Mouse (Mus musculus) forebrain, embryonic 11.5 days (tissue): ENCODE results near the gene Hoxc12. TPM values are rescaled to one million over a fixed set of nuclear protein-coding genes. Genes with fewer than 3 reads are reported as not detected.

ENCODE experiments used
- ATAC-seq: fragments of 200-750 bp; cut with Nextera tagmentation; replicated peaks from 2 replicates; pipeline ENCODE4 v1.8.0; 2017; ENCODE audit warnings: moderate TSS enrichment; ENCODE audit not compliant: low FRiP score
- DNase-seq: peaks from one replicate; pipeline ENCODE4 v3.0.0-alpha.2; 2017; ENCODE audit warnings: low spot score
- H3K27ac ChIP-seq: fragments of 300-500 bp; sonication (generic); 2 replicates; pipeline ENCODE4 v1.5.1; 2014; ENCODE audit warnings: low read depth, low read length
- H3K27me3 ChIP-seq: fragments of 300-500 bp; sonication (generic); 2 replicates; pipeline ENCODE4 v1.6.1; 2014; ENCODE audit warnings: mild to moderate bottlenecking, low read length, mixed read lengths; ENCODE audit not compliant: control insufficient read depth, insufficient read depth
- H3K36me3 ChIP-seq: fragments of 300-500 bp; sonication (generic); 2 replicates; pipeline ENCODE4 v1.6.1; 2014; ENCODE audit warnings: mild to moderate bottlenecking, low read length, moderate library complexity, mixed read lengths; ENCODE audit not compliant: control insufficient read depth, insufficient read depth
- H3K4me1 ChIP-seq: fragments of 300-500 bp; sonication (generic); replicated peaks from 2 replicates; pipeline ENCODE4 v1.6.1; 2014; ENCODE audit warnings: low read length, mixed read lengths; ENCODE audit not compliant: control insufficient read depth, insufficient read depth
- H3K4me2 ChIP-seq: fragments of 300-500 bp; sonication (generic); 2 replicates; pipeline ENCODE4 v1.6.1; 2014; ENCODE audit warnings: low read depth, mild to moderate bottlenecking, low read length, moderate library complexity, mixed read lengths; ENCODE audit not compliant: severe bottlenecking
- H3K4me3 ChIP-seq: fragments of 300-500 bp; sonication (generic); 2 replicates; pipeline ENCODE4 v1.5.1; 2014; ENCODE audit warnings: low read depth, low read length
- H3K9ac ChIP-seq: fragments of 300-500 bp; sonication (generic); 2 replicates; pipeline ENCODE4 v1.6.1; 2014; ENCODE audit warnings: low read length
- H3K9me3 ChIP-seq: fragments of 300-500 bp; sonication (generic); 2 replicates; pipeline ENCODE4 v1.6.1; 2016; ENCODE audit warnings: low read length, mixed read lengths; ENCODE audit not compliant: control insufficient read depth
- WGBS: fragments of 180-500 bp; shearing (Covaris S2); extraction: QIAGEN DNeasy Blood & Tissue Kit; methylation state at CpG from one replicate; pipeline ENCODE4 v1.1.7; 2014; 5-methylcytosine and 5-hydroxymethylcytosine counted together
- polyA plus RNA-seq: library from polyadenylated mRNA; unstranded; fragments of >200 nt; fragmentation: Nextera tagmentation; extraction: Ambion mirVana; gene quantifications from 2 replicates; pipeline ENCODE4 v1.2.1, GENCODE M21; 2014

Gene Hoxc12
- polyA plus RNA-seq, result not detected in 2 replicates

DNA sequence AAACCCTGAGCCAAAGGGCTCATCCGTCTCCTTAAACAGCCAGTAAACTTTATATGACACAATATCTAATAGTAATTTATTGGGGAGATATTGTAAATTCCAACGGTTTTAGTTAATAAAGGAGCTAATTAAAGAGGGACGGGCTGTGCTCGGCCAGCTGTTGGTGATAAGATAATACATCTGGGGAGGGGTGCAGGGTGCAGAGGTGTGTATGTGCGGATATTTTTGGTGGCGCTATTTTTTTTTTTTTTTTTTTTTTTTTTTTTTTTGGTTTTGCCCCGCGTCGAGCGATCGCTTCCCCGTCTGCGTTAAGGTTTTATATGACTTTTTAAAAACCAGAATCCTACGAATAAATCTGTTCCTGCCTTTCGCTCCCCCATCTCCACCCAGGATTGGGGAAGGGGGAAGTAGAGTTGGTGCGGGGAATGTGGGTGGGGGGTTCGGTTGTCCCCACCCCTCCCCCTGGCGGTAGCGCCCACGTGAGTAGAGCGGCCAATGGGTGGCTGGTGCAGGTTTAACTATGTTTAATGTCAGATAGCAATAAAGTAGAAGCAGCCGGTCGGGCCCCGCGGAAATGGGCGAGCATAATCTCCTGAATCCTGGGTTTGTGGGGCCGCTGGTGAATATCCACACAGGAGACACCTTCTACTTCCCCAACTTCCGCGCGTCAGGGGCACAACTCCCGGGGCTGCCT lies at the start of gene Hoxc12:
Hoxc12 (plus strand) TSS at position 479 of the 694 bp plus-strand sequence.
- Histone ChIP-seq H3K4me2 (no peak within 1 kb of the TSS), H3K36me3 (no peaks in the 10 kb centered on the region), H3K9ac (no peak within 1 kb of the TSS), H3K4me1 (no peaks in the 10 kb centered on the region), H3K27ac (no peak within 1 kb of the TSS), H3K27me3 (peaks cover 99% of the 10 kb centered on the region), H3K9me3 (no peaks in the 10 kb centered on the region), H3K4me3 (no peak within 1 kb of the TSS)
- ATAC-seq (no peak), DNase-seq (no peak)
- 1% methylated on average over 31 of the region's 31 CpGs for WGBS

DNA sequence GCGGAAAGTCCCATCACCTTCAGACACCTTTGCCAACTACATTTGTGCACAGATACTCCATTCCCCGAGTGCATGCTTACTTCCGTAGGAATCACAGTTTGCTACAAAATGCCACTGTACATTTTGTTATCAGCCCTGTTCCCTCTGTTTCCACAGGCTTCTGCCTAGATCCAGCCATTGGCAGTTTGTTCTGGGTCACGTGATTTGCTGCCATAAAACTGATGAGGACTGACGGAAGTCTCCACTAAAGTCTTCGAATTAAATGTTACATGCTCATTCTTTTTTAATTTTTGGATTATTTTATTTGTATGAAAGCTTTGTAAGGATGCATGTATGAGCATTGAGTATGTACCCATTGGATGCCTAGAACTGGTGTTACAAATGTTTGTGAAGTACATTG lies 41.4 kb upstream of the Hoxc12 start:
- Histone ChIP-seq H3K36me3 (no peaks in the 10 kb centered on the region), H3K4me3 (no peak overlapping the region), H3K27me3 (peaks cover 2% of the 10 kb centered on the region; the same call in 1 of the 2 replicates), H3K9ac (no peak overlapping the region), H3K27ac (no peak overlapping the region), H3K4me1 (no peaks in the 10 kb centered on the region), H3K4me2 (no peak overlapping the region), H3K9me3 (no peaks in the 10 kb centered on the region)
- DNase-seq (no peak), ATAC-seq (no peak)
- 92% methylated on average over 6 of the region's 6 CpGs for WGBS

DNA sequence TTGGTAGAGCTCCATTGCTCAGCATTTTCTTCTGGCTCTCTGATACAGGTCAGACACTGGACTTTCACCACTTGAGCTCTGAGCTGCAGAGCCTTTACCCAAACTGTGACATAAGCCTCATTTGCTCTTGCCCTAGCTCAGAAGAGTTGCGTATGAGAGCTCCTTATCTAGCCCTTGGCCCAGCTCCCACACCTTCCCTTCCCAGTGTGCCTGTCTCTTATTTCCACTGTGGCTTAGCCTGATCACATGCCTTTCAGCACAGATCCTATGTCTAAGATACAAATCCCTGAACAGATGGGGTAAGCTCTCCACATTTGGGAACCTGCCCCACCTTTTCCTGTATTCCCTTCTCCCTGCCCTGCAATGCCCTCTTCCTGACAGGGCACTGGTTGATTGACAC lies 31.6 kb upstream of the Hoxc12 start:
- DNase-seq (no peak), ATAC-seq (no peak)
- Histone ChIP-seq H3K9ac (no peak overlapping the region), H3K27me3 (peaks cover 48% of the 10 kb centered on the region), H3K4me2 (no peak overlapping the region), H3K36me3 (no peaks in the 10 kb centered on the region), H3K9me3 (no peaks in the 10 kb centered on the region), H3K4me1 (no peaks in the 10 kb centered on the region), H3K27ac (no peak overlapping the region), H3K4me3 (no peak overlapping the region)
- WGBS, result 62% methylated on average over 1 of the region's 1 CpGs

DNA sequence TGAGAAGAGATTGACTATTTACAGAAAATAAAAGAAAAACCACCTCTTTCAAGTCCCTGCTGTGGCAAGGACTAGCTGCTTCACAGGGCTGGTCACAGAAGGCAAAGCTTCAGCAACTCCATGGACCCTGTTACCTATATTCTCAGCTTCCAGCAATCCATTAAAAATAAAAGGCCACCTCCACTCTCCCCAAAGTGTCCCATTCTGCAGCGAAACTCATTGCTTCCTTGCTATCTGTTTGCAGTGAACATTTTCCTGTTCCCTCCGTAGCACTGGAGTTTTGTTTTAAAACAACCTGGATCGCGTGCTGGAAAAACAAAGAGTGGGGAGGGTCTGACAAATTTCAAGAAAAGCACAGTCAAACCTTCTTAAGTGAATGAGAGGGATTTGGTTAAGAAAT lies 27.0 kb upstream of the Hoxc12 start:
- H3K9me3 ChIP-seq, result no peaks in the 10 kb centered on the region
- H3K9ac ChIP-seq, result no peak overlapping the region
- WGBS, result 0% methylated on average over 4 of the region's 4 CpGs
- H3K36me3 ChIP-seq, result no peaks in the 10 kb centered on the region
- no peaks in the 10 kb centered on the region for H3K4me1 ChIP-seq
- H3K27ac ChIP-seq, result no peak overlapping the region
- H3K27me3 ChIP-seq, result peaks cover 89% of the 10 kb centered on the region
- no peak overlapping the region for H3K4me2 ChIP-seq
- DNase-seq, result no peak
- no peak for ATAC-seq
- H3K4me3 ChIP-seq, result no peak overlapping the region

DNA sequence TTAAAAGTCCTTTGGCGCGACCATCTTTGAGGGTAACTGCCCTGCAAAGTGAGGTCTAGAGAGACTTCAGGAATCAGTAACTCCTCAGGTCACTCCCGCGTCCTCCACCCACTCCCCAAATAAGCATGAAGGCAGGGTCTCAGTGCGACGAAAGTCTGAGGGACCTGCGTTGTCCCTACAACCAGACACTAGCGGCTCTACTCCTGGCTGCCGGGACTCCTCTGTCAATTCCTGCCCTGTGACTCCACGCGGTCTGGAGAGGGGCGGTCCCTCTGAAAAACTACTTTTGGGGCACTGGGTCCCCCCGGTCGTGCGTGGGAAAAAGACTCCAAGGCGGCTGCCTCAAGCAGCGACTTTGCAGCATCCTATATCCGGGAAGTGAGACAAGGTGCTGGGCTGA lies 26.5 kb upstream of the Hoxc12 start:
- no peaks in the 10 kb centered on the region for H3K36me3 ChIP-seq
- H3K27me3 ChIP-seq, result peaks cover 89% of the 10 kb centered on the region
- H3K27ac ChIP-seq, result no peak overlapping the region
- no peaks in the 10 kb centered on the region for H3K9me3 ChIP-seq
- no peaks in the 10 kb centered on the region for H3K4me1 ChIP-seq
- no peak overlapping the region for H3K9ac ChIP-seq
- 1% methylated on average over 18 of the region's 18 CpGs for WGBS
- peak; percentile 61 for DNase-seq
- no peak for ATAC-seq
- no peak overlapping the region for H3K4me3 ChIP-seq
- H3K4me2 ChIP-seq, result no peak overlapping the region

DNA sequence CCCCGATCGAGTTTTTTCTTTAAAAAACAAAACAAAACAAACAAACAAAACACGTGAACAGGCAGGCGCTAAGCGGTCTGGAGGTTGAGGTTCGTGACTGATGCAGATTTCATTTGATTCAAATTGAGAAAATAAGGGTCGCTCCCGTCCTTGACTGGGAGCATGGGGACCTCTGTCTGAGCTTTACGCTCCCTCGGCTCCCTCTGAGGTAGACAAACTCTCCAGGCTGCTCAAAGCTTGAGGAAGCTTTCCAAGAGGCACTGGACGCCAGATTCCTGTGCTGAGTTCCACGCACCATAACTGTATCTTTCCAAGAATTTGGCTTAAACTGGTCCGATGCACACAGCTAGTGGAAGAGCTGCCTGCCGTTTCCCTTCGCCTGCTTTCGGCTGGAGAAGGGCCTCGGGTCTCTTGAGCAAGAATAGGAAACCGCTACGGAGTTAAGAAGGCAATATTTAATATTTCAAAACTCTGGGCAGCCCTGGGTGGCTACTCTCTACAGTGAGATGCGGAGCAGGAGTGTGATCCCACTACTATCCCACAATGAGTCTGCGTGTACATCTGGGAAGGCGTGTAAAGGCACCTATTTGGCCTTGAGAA lies 26.0 kb upstream of the Hoxc12 start:
- 2% methylated on average over 22 of the region's 22 CpGs for WGBS
- H3K9ac ChIP-seq, result no peak overlapping the region
- H3K4me3 ChIP-seq, result no peak overlapping the region
- DNase-seq (no peak), ATAC-seq (no peak)
- no peak overlapping the region for H3K4me2 ChIP-seq
- no peaks in the 10 kb centered on the region for H3K9me3 ChIP-seq
- no peak overlapping the region for H3K27ac ChIP-seq
- peaks cover 87% of the 10 kb centered on the region for H3K27me3 ChIP-seq
- no peaks in the 10 kb centered on the region for H3K4me1 ChIP-seq
- no peaks in the 10 kb centered on the region for H3K36me3 ChIP-seq

DNA sequence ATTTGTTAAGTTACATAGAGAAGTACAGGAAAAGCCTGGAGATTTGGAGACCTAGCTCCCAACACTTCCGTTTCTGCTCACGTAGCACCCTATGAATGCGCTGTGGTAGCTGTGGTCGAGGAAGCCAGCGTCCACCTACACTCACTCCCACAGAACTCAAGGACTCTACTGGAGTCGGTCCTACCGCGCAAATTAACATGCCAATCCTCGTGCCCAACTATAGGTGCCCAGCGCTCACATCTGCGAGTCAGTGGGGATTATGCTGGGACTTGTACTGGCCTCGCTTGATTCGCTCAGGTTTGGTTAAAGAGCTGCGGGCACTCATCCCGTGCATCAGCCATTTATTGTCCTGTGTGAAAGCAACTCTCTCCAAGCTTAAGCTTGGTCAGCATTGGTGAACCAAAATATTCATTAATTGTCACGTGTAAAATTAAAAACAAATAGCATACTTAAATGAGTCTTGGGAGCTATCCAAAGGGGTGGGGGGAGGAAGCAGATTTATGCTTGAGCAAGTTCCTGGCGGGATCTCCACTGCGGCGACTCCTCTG lies 23.4 kb upstream of the Hoxc12 start:
- H3K9me3 ChIP-seq, result no peaks in the 10 kb centered on the region
- H3K4me1 ChIP-seq, result no peaks in the 10 kb centered on the region
- DNase-seq, result peak; percentile 50
- H3K4me2 ChIP-seq, result no peak overlapping the region
- H3K4me3 ChIP-seq, result no peak overlapping the region
- H3K27me3 ChIP-seq, result peaks cover 90% of the 10 kb centered on the region
- under 1% methylated on average over 19 of the region's 19 CpGs for WGBS
- H3K36me3 ChIP-seq, result no peaks in the 10 kb centered on the region
- ATAC-seq, result no peak
- no peak overlapping the region for H3K27ac ChIP-seq
- no peak overlapping the region for H3K9ac ChIP-seq

DNA sequence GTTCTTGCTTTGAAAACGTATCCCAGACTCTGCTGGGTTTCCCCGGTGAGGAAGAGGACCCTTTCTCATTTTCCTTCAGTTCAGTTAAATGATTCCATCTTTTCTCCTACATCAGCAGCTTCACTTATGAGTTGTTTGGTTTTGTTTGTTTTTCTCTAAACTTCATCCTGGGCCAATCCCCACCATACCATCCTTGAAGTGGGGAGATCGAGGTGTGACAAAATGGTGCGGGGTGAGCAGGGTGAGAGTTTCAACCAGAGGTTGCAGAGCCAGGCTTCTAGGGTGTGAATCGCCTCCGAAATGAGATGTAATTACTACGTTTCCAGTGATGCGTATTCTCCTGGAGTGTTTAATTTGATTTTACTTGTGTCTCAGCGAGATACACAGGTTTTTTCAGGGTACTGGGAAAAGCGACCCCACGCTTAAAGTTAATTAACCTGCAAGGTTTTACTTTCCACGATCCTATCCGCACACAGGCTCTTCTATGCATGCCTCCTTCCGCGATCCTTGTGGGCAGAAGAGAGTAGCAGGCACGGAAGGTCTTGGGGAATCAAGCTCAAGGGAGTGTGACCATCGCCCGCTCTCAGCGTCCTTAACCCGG lies 18.5 kb upstream of the Hoxc12 start:
- H3K9me3 ChIP-seq, result no peaks in the 10 kb centered on the region
- peaks cover 92% of the 10 kb centered on the region for H3K27me3 ChIP-seq
- no peaks in the 10 kb centered on the region for H3K36me3 ChIP-seq
- DNase-seq (no peak), ATAC-seq (no peak)
- H3K27ac ChIP-seq, result no peak overlapping the region
- no peak overlapping the region for H3K4me2 ChIP-seq
- no peak overlapping the region for H3K9ac ChIP-seq
- no peak overlapping the region for H3K4me3 ChIP-seq
- WGBS, result under 1% methylated on average over 20 of the region's 20 CpGs
- H3K4me1 ChIP-seq, result no peaks in the 10 kb centered on the region
